Mouse (Mus musculus) MEL (cell line): ENCODE results near the gene Cfap77. TPM values are rescaled to one million over a fixed set of nuclear protein-coding genes. Genes with fewer than 3 reads are reported as not detected.

Experiments used
- DNase-seq: peaks from one replicate; pipeline ENCODE4 v3.0.0; 2011; ENCODE audit warnings: low read depth, low spot score
- H3K27ac ChIP-seq: 2 replicates; pipeline ENCODE4 v1.5.1; 2012; ENCODE audit warnings: low read depth, mild to moderate bottlenecking, control low read depth, low read length, moderate library complexity; ENCODE audit not compliant: control insufficient read depth
- H3K27me3 ChIP-seq, 2 experiments: fragments of 150-350 bp in 1 of 2; sonication (generic) in 1 of 2; 2 replicates each; pipeline ENCODE4 v1.6.1; 2012; ENCODE audit warnings: low read length in 2 of 2, mild to moderate bottlenecking in 2 of 2, improper control_type of control experiment in 1 of 2, moderate library complexity in 1 of 2; ENCODE audit not compliant: insufficient read depth in 2 of 2, control insufficient read depth in 1 of 2
- H3K36me3 ChIP-seq, 2 experiments: 2 replicates each; pipeline ENCODE4 v1.6.1; 2012 to 2014; ENCODE audit warnings: low read length in 2 of 2, improper control_type of control experiment in 1 of 2, inconsistent platforms in 1 of 2, mild to moderate bottlenecking in 1 of 2; ENCODE audit not compliant: insufficient read depth in 2 of 2, control insufficient read depth in 1 of 2
- H3K4me1 ChIP-seq, 2 experiments: fragments of 150-350 bp in 1 of 2; sonication (generic) in 1 of 2; 2 replicates each; pipeline ENCODE4 v1.6.1; 2012; ENCODE audit warnings: low read length in 2 of 2, improper control_type of control experiment in 1 of 2, mild to moderate bottlenecking in 1 of 2; ENCODE audit not compliant: insufficient read depth in 2 of 2, control insufficient read depth in 1 of 2
- H3K4me3 ChIP-seq, 2 experiments: fragments of 150-350 bp in 1 of 2; sonication (generic) in 1 of 2; 2 replicates each; pipeline ENCODE4 v1.5.1; 2012; ENCODE audit warnings: low read depth in 2 of 2, low read length in 2 of 2, mild to moderate bottlenecking in 2 of 2, moderate library complexity in 2 of 2, control low read depth in 1 of 2, improper control_type of control experiment in 1 of 2; ENCODE audit not compliant: control insufficient read depth in 1 of 2, insufficient read depth in 1 of 2
- H3K79me2 ChIP-seq: 2 replicates; pipeline ENCODE4 v1.6.1; 2012; ENCODE audit warnings: mild to moderate bottlenecking, low read length, moderate library complexity; ENCODE audit not compliant: control insufficient read depth, poor library complexity, insufficient read depth
- H3K9ac ChIP-seq: 2 replicates; pipeline ENCODE4 v1.6.1; 2012; ENCODE audit warnings: low read depth, mild to moderate bottlenecking, control low read depth, low read length, moderate library complexity; ENCODE audit not compliant: control insufficient read depth, poor library complexity, severe bottlenecking
- H3K9me3 ChIP-seq: fragments of 150-350 bp; sonication (generic); replicated peaks from 2 replicates; pipeline ENCODE4 v1.6.1; 2012; ENCODE audit warnings: mild to moderate bottlenecking, low read length, improper control_type of control experiment, moderate library complexity; ENCODE audit not compliant: insufficient read depth
- E2F4 ChIP-seq: IDR thresholded peaks from 2 replicates; pipeline ENCODE4 v1.6.1; 2011; ENCODE audit warnings: low read depth, low read length, improper control_type of control experiment, borderline replicate concordance
- HCFC1 ChIP-seq: IDR thresholded peaks from 2 replicates; pipeline ENCODE4 v1.6.1; 2012; ENCODE audit warnings: low read depth, mild to moderate bottlenecking, inconsistent platforms, low read length, improper control_type of control experiment, moderate library complexity
- MAX ChIP-seq: IDR thresholded peaks from 2 replicates; pipeline ENCODE4 v1.6.1; 2011; ENCODE audit warnings: low read length, improper control_type of control experiment
- MYB ChIP-seq: IDR thresholded peaks from 2 replicates; pipeline ENCODE4 v1.6.1; 2011; ENCODE audit warnings: mild to moderate bottlenecking, low read depth, low read length, improper control_type of control experiment
- MYC ChIP-seq: IDR thresholded peaks from 2 replicates; pipeline ENCODE4 v1.6.1; 2011; ENCODE audit warnings: low read depth, mild to moderate bottlenecking, low read length, improper control_type of control experiment, moderate library complexity
- POLR2A ChIP-seq, 2 experiments: IDR thresholded peaks; 2 replicates each; pipeline ENCODE4 v1.6.1; 2011 to 2012; ENCODE audit warnings: low read length in 2 of 2, mild to moderate bottlenecking in 2 of 2, control low read depth in 1 of 2, improper control_type of control experiment in 1 of 2, low read depth in 1 of 2, moderate library complexity in 1 of 2; ENCODE audit not compliant: control insufficient read depth in 1 of 2, insufficient read depth in 1 of 2, poor library complexity in 1 of 2
- RAD21 ChIP-seq: IDR thresholded peaks from 2 replicates; pipeline ENCODE4 v1.6.1; 2011; ENCODE audit warnings: mild to moderate bottlenecking, low read depth, low read length, improper control_type of control experiment
- ZKSCAN1 ChIP-seq: IDR thresholded peaks from 2 replicates; pipeline ENCODE4 v1.6.1; 2012; ENCODE audit warnings: low read depth, mild to moderate bottlenecking, inconsistent platforms, low read length, improper control_type of control experiment, moderate library complexity
- ZMIZ1 ChIP-seq: IDR thresholded peaks from 2 replicates; pipeline ENCODE4 v1.6.1; 2012; ENCODE audit warnings: low read depth, mild to moderate bottlenecking, inconsistent platforms, low read length, improper control_type of control experiment, moderate library complexity
- polyA plus RNA-seq, 2 experiments: library from polyadenylated mRNA; stranded (reverse) in 1 of 2; unstranded in 1 of 2; fragments of >175 nt in 1 of 2; fragments of >200 nt in 1 of 2; gene quantifications; 2 replicates each; pipeline versions ENCODE4 v1.2.1 to v1.2.4; 2012; ENCODE audit warnings: low replicate concordance in 2 of 2, low read depth in 1 of 2; ENCODE audit not compliant: insufficient read length in 2 of 2, insufficient read depth in 1 of 2, missing spikeins in 1 of 2
- total RNA-seq: library from RNA; depleted of rRNA; stranded (reverse); fragments of 300-350 nt; gene quantifications from 2 replicates; pipeline ENCODE4 v1.2.3, GENCODE M21; 2012

The Cfap77 gene
- total and polyA plus RNA-seq, 3 experiments, result 1.1 to 2.4 TPM; not detected in 1

DNA sequence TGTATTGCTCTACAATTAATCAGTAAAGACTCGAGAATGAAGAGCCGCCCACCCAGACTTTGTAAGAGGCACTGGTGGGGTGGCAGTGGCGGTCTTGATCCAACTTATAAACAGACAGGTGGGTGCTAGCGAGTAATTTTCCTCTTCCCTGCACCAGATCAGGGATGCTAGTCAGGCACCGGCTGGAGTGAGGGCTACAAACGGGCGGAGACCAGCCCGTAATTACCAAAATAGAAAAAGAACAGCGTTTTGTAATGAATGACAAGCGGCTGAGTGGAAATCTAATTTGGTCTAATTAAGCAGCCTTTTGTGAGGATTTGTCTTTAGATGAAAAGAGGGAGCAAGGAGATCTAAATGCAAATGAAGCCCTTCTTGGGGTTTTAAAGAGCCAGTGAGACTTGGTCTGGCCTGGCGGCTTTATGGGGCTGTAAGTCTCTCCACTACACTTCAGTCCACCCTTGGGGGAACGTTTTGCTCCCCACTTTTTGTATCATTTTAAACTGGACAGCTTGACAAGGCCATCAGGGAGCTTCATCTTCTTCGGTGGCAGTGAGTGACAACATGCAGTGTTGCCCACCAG lies 48.3 kb downstream of the Cfap77 start:
- no peak overlapping the region for H3K4me3 ChIP-seq
- H3K4me1 ChIP-seq, result no peaks in the 10 kb centered on the region
- DNase-seq, result no peak
- H3K79me2 ChIP-seq, result no peaks in the 10 kb centered on the region
- H3K27me3 ChIP-seq, result peaks cover 7 to 12% of the 10 kb centered on the region in 2 experiments; a peak in 3 of 4 replicates
- no peak for TF ChIP-seq POLR2A (IDR thresholded peaks at IDR 0.05; ENCODE audit: control insufficient read depth in 1 of 2, insufficient read depth in 1 of 2, low read depth in 1 of 2, low read length in 2 of 2, poor library complexity in 1 of 2)
- H3K9ac ChIP-seq, result no peak overlapping the region
- no peaks in the 10 kb centered on the region for H3K9me3 ChIP-seq
- H3K36me3 ChIP-seq, result no peaks in the 10 kb centered on the region
- H3K27ac ChIP-seq, result no peak overlapping the region

- Histone ChIP-seq H3K4me1 (no peaks in the 10 kb centered on the region), H3K27ac (no peak overlapping the region), H3K9ac (no peak overlapping the region), H3K36me3 (no peaks in the 10 kb centered on the region), H3K27me3 (peaks cover 5 to 7% of the 10 kb centered on the region in 2 experiments; a peak in 3 of 4 replicates), H3K9me3 (no peaks in the 10 kb centered on the region), H3K79me2 (no peaks in the 10 kb centered on the region), H3K4me3 (no peak overlapping the region)
- no peak for DNase-seq
- TF ChIP-seq ZKSCAN1 (no peak), POLR2A (IDR thresholded peaks at IDR 0.05; ENCODE audit: control insufficient read depth in 1 of 2, insufficient read depth in 1 of 2, low read depth in 1 of 2, low read length in 2 of 2, poor library complexity in 1 of 2) (no peak), MYB (no peak), MYC (no peak), RAD21 (no peak), HCFC1 (no peak), MAX (no peak)
Observed at GRCm38 (mm10) chr2:29004037-29004436, 50.8 kb downstream of the Cfap77 start.

GRCm38 (mm10) chr2:28998246-28998645 lies 56.6 kb downstream of the Cfap77 start:
- Histone ChIP-seq H3K79me2 (no peaks in the 10 kb centered on the region), H3K27me3 (peaks cover 2 to 9% of the 10 kb centered on the region in 2 experiments)
- TF ChIP-seq MYB (no peak), RAD21 (no peak), ZMIZ1 (no peak), E2F4 (no peak)
- TF ChIP-seq, all 39 proteins: peak for 0
- H3K4me1 ChIP-seq, result no peaks in the 10 kb centered on the region
- H3K36me3 ChIP-seq, result no peaks in the 10 kb centered on the region
- H3K9ac ChIP-seq, result no peak overlapping the region
- no peak overlapping the region for H3K4me3 ChIP-seq
- no peak for DNase-seq
- H3K27ac ChIP-seq, result no peak overlapping the region
- no peaks in the 10 kb centered on the region for H3K9me3 ChIP-seq
